Mouse (Mus musculus) G1E (cell line): ENCODE measurements at regions not wholly inside any gene's neighbourhood (a gene's known extent, or its start where the extent isn't known, plus 50 kb on each side); places are given as distances from the start of the nearest gene placed in this dataset.

Experiments
- CTCF ChIP-seq: IDR thresholded peaks from 2 replicates; pipeline ENCODE4 v1.5.1; 2012; ENCODE audit warnings: low read depth, low read length, inconsistent platforms, mixed read lengths
- GATA1 ChIP-seq: IDR thresholded peaks from 2 replicates; pipeline ENCODE4 v1.6.1; 2012; ENCODE audit warnings: borderline replicate concordance, low read length, inconsistent platforms, mixed read lengths
- GATA2 ChIP-seq: IDR thresholded peaks from 2 replicates; pipeline ENCODE4 v1.6.1; 2012; ENCODE audit warnings: low read depth, low read length, inconsistent platforms, borderline replicate concordance
- POLR2AphosphoS5 ChIP-seq: IDR thresholded peaks from 2 replicates; pipeline ENCODE4 v1.6.1; 2012; ENCODE audit warnings: low read depth, low read length, inconsistent platforms; ENCODE audit not compliant: insufficient replicate concordance
- TAL1 ChIP-seq: conservative IDR thresholded peaks from 2 replicates; pipeline ENCODE4 v1.6.1; 2012; ENCODE audit warnings: low read depth, low read length, inconsistent platforms, mixed read lengths

- TF ChIP-seq CTCF (no peak), GATA1 (no peak), TAL1 (no peak), POLR2AphosphoS5 (no peak), GATA2 (no peak)
These were observed 59.1 kb upstream of the Pced1b start for GRCm38 (mm10) chr15:97187831-97188230.
